Mouse (Mus musculus) intestine, embryonic 16.5 days (tissue): ENCODE results near the gene Glis1. TPM values are rescaled to one million over a fixed set of nuclear protein-coding genes. Genes with fewer than 3 reads are reported as not detected.

Source experiments
- ATAC-seq: fragments of 200-750 bp; cut with Nextera tagmentation; 2 replicates; pipeline ENCODE4 v1.8.0; 2017; ENCODE audit warnings: moderate TSS enrichment, moderate library complexity
- H3K27ac ChIP-seq: fragments of 300-500 bp; sonication (generic); 2 replicates; pipeline ENCODE4 v1.5.1; 2014; ENCODE audit warnings: mild to moderate bottlenecking, low read length
- H3K27me3 ChIP-seq: fragments of 300-500 bp; sonication (generic); replicated peaks from 2 replicates; pipeline ENCODE4 v1.6.1; 2014; ENCODE audit warnings: low read length, control low read depth, mixed read lengths; ENCODE audit not compliant: control insufficient read depth, insufficient read depth
- H3K36me3 ChIP-seq: fragments of 300-500 bp; sonication (generic); 2 replicates; pipeline ENCODE4 v1.6.1; 2014; ENCODE audit warnings: low read length, control low read depth; ENCODE audit not compliant: control insufficient read depth, insufficient read depth
- H3K4me1 ChIP-seq: fragments of 300-500 bp; sonication (generic); 2 replicates; pipeline ENCODE4 v1.6.1; 2014; ENCODE audit warnings: low read length, control low read depth, mixed read lengths; ENCODE audit not compliant: control insufficient read depth, insufficient read depth
- H3K4me2 ChIP-seq: fragments of 300-500 bp; sonication (generic); 2 replicates; pipeline ENCODE4 v1.6.1; 2014; ENCODE audit warnings: low read depth, low read length, control low read depth
- H3K4me3 ChIP-seq: fragments of 300-500 bp; sonication (generic); 2 replicates; pipeline ENCODE4 v1.5.1; 2014; ENCODE audit warnings: mild to moderate bottlenecking, low read length
- H3K9ac ChIP-seq: fragments of 300-500 bp; sonication (generic); 2 replicates; pipeline ENCODE4 v1.6.1; 2014; ENCODE audit warnings: low read depth, low read length
- H3K9me3 ChIP-seq: fragments of 300-500 bp; sonication (generic); 2 replicates; pipeline ENCODE4 v1.6.1; 2016; ENCODE audit warnings: low read length, control low read depth; ENCODE audit not compliant: control insufficient read depth
- WGBS: fragments of 180-500 bp; shearing (Covaris S2); extraction: QIAGEN DNeasy Blood & Tissue Kit; methylation state at CpG from one replicate; pipeline ENCODE4 v1.1.7; 2014; 5-methylcytosine and 5-hydroxymethylcytosine counted together
- polyA plus RNA-seq: library from polyadenylated mRNA; unstranded; fragments of >200 nt; fragmentation: Nextera tagmentation; extraction: Ambion mirVana; gene quantifications from 2 replicates; pipeline ENCODE4 v1.2.1, GENCODE M21; 2015

Gene Glis1
- polyA plus RNA-seq, 1 experiment from 2014 or later, result 0.32 TPM

DNA sequence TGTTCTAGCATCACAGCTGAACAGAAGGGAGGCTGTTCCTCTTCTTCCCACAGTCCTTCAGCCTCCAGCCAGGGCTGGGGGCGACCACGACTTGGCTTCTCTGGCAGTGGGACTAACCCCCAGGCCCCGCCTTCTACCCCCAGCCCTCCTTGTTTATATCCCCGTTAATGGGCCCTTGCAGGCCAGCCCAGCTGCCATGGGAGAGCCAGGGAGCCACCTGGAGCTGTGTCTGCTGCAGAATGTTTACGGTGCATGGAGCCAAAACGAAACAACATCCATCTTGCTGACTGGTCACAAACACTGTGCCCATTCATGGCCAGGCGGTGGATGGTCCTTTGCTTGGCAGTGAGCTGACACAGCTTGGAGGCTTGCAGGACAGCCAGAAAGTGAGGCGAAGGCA, 112.1 kb downstream of the Glis1 start:
- H3K9ac ChIP-seq, result no peak overlapping the region
- no peak; the same call in 1 of the 2 replicates for ATAC-seq
- no peaks in the 10 kb centered on the region for H3K27me3 ChIP-seq
- H3K4me1 ChIP-seq, result peaks cover 9% of the 10 kb centered on the region; the same call in 1 of the 2 replicates
- H3K9me3 ChIP-seq, result no peaks in the 10 kb centered on the region
- 33% methylated on average over 8 of the region's 8 CpGs for WGBS
- no peak overlapping the region for H3K4me3 ChIP-seq
- H3K4me2 ChIP-seq, result no peak overlapping the region
- no peak overlapping the region for H3K27ac ChIP-seq
- H3K36me3 ChIP-seq, result no peaks in the 10 kb centered on the region

DNA sequence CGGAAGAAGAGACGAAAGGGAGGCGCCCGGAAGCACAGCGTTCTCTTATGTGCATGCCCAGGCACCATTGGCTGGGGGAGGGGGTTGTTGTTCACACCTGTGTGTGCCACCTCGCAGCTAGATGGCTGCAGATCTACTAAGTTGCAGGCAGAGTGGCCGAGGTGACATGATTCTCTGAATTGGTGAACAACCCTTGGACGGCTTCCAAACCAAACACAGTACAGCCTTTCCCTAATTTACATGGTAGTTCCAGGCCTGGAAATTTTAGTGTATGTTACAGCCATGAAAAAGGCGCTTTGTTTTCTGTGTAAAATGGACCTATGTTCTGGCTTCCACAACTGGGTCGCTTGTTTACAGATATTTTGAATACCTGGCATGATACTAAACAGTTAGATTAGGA, 115.7 kb downstream of the Glis1 start:
- H3K9me3 ChIP-seq, result no peaks in the 10 kb centered on the region

DNA sequence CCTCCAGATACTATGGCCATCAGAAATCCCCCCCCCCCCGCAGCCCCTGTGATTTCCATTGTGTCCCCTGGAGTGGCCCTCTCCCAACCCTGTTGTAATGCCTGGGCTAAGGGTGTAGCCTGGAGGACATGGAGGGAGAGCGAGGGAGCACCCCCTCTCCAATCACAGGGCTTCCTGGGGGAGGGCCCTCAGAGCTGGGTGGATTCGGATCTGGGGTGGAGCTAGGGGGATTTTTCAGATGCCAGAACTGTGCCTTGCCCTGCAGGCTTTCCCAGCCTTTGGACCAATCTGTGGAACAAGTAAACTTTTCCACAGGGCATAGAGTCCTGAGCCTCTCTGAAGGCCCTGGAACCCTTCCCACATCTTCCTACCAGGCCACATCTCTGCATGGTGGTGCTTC, 116.2 kb downstream of the Glis1 start:
- 72% methylated on average over 3 of the region's 3 CpGs for WGBS
- no peak overlapping the region for H3K9ac ChIP-seq
- H3K27me3 ChIP-seq, result no peaks in the 10 kb centered on the region
- ATAC-seq, result no peak
- no peak overlapping the region for H3K4me3 ChIP-seq
- no peaks in the 10 kb centered on the region for H3K9me3 ChIP-seq
- H3K4me1 ChIP-seq, result peaks cover 9% of the 10 kb centered on the region; the same call in 1 of the 2 replicates
- no peak overlapping the region for H3K27ac ChIP-seq
- no peak overlapping the region for H3K4me2 ChIP-seq
- H3K36me3 ChIP-seq, result no peaks in the 10 kb centered on the region

More for the DNA sequence above, 115.7 kb downstream of the Glis1 start:
- peaks cover 9% of the 10 kb centered on the region; the same call in 1 of the 2 replicates for H3K4me1 ChIP-seq
- H3K4me2 ChIP-seq, result no peak overlapping the region
- no peak overlapping the region for H3K27ac ChIP-seq
- no peaks in the 10 kb centered on the region for H3K27me3 ChIP-seq
- 83% methylated on average over 10 of the region's 10 CpGs for WGBS
- H3K4me3 ChIP-seq, result no peak overlapping the region
- no peak overlapping the region for H3K9ac ChIP-seq
- ATAC-seq, result no peak
- H3K36me3 ChIP-seq, result no peaks in the 10 kb centered on the region

DNA sequence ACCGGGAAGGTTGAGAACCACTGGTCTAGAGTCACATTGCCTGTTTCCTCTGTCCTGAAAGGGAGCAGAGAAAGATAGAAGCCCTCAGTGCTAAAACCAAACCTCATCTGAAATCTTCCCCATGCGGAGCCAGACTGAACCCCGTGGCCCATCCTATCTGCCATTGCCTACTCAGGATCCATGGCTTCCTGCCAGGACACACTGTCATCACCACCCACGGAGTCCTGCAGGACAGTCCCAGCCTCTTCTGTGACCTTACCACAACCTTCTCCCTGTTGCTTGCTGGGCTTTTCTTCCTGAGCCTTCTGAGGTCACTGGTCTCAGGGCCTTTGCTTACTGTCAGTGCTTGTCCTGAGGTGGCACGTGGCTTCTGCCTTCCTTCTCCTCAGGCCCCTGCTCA, 118.3 kb downstream of the Glis1 start:
- Histone ChIP-seq H3K36me3 (no peaks in the 10 kb centered on the region), H3K9ac (no peak overlapping the region), H3K9me3 (no peaks in the 10 kb centered on the region), H3K27me3 (no peaks in the 10 kb centered on the region), H3K4me1 (no peaks in the 10 kb centered on the region), H3K27ac (no peak overlapping the region), H3K4me3 (no peak overlapping the region), H3K4me2 (no peak overlapping the region)
- WGBS, result 65% methylated on average over 5 of the region's 5 CpGs
- ATAC-seq, result no peak

DNA sequence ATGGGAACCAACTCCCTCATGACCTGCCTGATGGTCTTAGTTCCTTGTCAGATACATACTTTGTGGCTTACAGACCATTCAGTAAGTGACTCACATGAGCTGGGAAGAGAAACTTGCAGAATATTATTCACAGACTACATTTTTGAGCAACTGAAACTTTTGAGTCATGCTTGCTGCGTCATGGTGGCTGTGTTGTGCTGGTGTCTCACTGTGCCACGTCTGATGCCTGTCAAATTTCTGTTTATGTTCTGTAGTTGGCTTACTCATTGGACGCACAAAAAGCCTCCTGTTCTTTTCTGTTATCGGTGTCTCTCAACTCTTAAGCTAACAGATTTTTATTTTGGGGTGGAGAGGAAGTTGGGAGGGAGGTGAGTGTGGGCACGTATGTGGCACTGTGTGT, 119.4 kb downstream of the Glis1 start:
- H3K4me1 ChIP-seq, result no peaks in the 10 kb centered on the region
- H3K9me3 ChIP-seq, result no peaks in the 10 kb centered on the region
- no peak overlapping the region for H3K27ac ChIP-seq
- no peak overlapping the region for H3K4me2 ChIP-seq
- ATAC-seq, result no peak
- WGBS, result 70% methylated on average over 5 of the region's 5 CpGs
- H3K36me3 ChIP-seq, result no peaks in the 10 kb centered on the region
- no peaks in the 10 kb centered on the region for H3K27me3 ChIP-seq
- H3K9ac ChIP-seq, result no peak overlapping the region
- no peak overlapping the region for H3K4me3 ChIP-seq

DNA sequence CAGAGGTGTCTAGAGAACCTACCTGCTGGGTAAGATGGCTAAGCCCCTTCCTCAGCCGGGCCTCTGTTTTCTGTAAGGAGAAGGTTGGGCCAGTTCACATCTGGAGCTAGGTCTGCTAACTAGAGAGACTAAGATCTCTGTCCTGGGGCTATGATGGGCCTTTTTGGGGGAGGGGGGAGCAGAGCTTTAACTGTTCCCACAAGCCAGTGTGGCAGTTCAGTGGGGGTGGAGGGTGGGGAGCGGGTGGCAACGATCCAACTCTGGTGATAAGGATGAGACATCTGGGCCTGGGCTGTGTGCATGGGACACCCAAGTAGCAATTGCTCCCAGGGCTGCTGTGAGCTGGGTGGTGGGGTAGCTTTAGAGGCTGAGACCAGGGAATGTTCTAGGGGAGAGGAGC, 124.4 kb downstream of the Glis1 start:
- Histone ChIP-seq H3K9ac (no peak overlapping the region), H3K4me2 (no peak overlapping the region), H3K9me3 (no peaks in the 10 kb centered on the region), H3K27me3 (no peaks in the 10 kb centered on the region), H3K4me3 (no peak overlapping the region), H3K4me1 (no peaks in the 10 kb centered on the region), H3K27ac (no peak overlapping the region), H3K36me3 (no peaks in the 10 kb centered on the region)
- WGBS, result 45% methylated on average over 3 of the region's 3 CpGs
- no peak for ATAC-seq

DNA sequence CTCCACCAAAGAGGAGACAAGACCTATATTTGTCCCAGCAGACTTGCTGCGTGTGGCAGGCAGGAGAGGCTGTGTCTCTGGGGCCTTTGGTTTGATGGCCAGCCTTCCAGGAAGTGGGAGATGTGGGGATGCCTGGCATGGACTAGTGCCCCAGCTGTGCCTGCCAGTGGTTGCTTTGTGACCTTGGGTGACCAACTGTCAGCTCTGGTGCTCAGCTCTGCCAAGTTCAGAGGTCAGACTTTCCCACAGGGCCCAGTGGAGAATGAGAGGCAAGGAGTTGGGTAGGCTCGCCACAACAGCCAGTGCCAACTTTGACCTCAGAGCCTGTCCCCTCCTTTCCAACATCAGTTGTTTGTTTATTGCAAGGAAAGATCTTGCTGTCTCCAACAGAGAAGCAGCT, 126.7 kb downstream of the Glis1 start:
- H3K9me3 ChIP-seq, result no peaks in the 10 kb centered on the region
- WGBS, result 93% methylated on average over 2 of the region's 2 CpGs
- H3K9ac ChIP-seq, result no peak overlapping the region
- ATAC-seq, result no peak
- no peak overlapping the region for H3K4me2 ChIP-seq
- no peaks in the 10 kb centered on the region for H3K27me3 ChIP-seq
- no peak overlapping the region for H3K27ac ChIP-seq
- 0 out of 2 replicates have a peak, but pooled peaks cover under 1% of the 10 kb centered on the region for H3K4me1 ChIP-seq
- no peaks in the 10 kb centered on the region for H3K36me3 ChIP-seq
- no peak overlapping the region for H3K4me3 ChIP-seq

DNA sequence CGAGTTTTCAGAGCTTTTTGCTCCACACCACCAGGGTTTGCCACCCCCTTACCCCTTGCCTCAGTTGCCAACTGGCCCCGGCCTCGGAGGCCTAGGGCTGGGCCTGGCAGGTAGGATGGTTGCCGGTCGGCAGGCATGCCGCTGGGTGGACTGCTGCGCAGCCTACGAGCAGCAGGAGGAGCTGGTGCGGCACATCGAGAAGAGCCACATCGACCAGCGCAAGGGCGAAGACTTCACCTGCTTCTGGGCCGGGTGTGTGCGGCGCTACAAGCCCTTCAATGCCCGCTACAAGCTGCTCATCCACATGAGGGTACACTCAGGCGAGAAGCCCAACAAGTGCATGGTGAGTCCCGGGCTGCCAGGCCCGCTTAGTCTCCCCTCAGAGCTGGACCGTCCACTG, 133.8 kb downstream of the Glis1 start:
- WGBS, result 74% methylated on average over 21 of the region's 21 CpGs
- H3K9me3 ChIP-seq, result no peaks in the 10 kb centered on the region
- H3K27me3 ChIP-seq, result peaks cover 3% of the 10 kb centered on the region; the same call in 1 of the 2 replicates
- H3K4me1 ChIP-seq, result peaks cover 6% of the 10 kb centered on the region
- H3K36me3 ChIP-seq, result no peaks in the 10 kb centered on the region
- H3K9ac ChIP-seq, result no peak overlapping the region
- no peak for ATAC-seq
- no peak overlapping the region for H3K4me2 ChIP-seq
- H3K4me3 ChIP-seq, result no peak overlapping the region
- no peak overlapping the region for H3K27ac ChIP-seq

DNA sequence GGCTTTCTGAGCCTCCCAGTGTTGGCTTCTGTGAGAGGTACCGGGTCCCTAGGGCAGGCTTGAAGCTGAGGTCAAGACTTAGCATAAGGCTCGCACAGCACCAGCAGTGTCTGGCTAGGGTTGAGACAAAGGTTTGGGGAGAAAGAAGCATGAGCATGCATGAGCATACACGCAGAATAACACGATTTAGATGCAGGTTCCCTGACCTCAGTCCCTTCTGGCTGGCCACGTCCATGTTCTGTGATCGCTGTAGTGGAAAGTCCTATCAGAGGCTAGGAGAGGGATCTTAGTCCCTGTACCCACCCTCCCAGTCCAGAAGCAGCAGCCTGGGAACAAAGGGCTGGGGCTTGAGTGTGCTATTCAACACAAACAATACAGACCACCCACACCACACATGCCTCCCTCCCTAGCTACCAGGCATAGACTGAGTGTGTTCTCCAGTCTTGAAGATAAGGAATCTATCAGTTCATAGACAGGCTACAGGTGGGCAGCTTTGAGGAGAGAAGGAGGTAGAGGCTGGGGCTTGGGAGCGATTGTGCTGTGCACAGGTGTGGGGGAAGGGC, 134.6 kb downstream of the Glis1 start:
- no peak for ATAC-seq
- Histone ChIP-seq H3K4me1 (peaks cover 6% of the 10 kb centered on the region), H3K4me2 (no peak overlapping the region), H3K36me3 (no peaks in the 10 kb centered on the region), H3K4me3 (no peak overlapping the region), H3K27me3 (peaks cover 3% of the 10 kb centered on the region; the same call in 1 of the 2 replicates), H3K27ac (no peak overlapping the region), H3K9me3 (no peaks in the 10 kb centered on the region), H3K9ac (no peak overlapping the region)
- 78% methylated on average over 7 of the region's 7 CpGs for WGBS
